Mouse (Mus musculus) liver, embryonic 12.5 days (tissue): ENCODE data around the gene Dct. TPM values are rescaled to one million over a fixed set of nuclear protein-coding genes. Genes with fewer than 3 reads are reported as not detected.

Experiments
- ATAC-seq: fragments of 200-750 bp; cut with Nextera tagmentation; 2 replicates; pipeline ENCODE4 v1.8.0; 2017; ENCODE audit warnings: moderate number of reproducible peaks, mild to moderate bottlenecking, moderate library complexity
- H3K27ac ChIP-seq: fragments of 300-500 bp; sonication (generic); 2 replicates; pipeline ENCODE4 v1.5.1; 2016; ENCODE audit warnings: mild to moderate bottlenecking
- H3K27me3 ChIP-seq: fragments of 300-500 bp; sonication (generic); replicated peaks from 2 replicates; pipeline ENCODE4 v1.6.1; 2016; ENCODE audit warnings: mild to moderate bottlenecking, moderate library complexity
- H3K36me3 ChIP-seq: fragments of 300-500 bp; sonication (generic); 2 replicates; pipeline ENCODE4 v1.6.1; 2016; ENCODE audit warnings: mild to moderate bottlenecking, moderate library complexity
- H3K4me1 ChIP-seq: fragments of 300-500 bp; sonication (generic); 2 replicates; pipeline ENCODE4 v1.6.1; 2016
- H3K4me2 ChIP-seq: fragments of 300-500 bp; sonication (generic); 2 replicates; pipeline ENCODE4 v1.6.1; 2016; ENCODE audit warnings: mild to moderate bottlenecking, moderate library complexity
- H3K4me3 ChIP-seq: fragments of 300-500 bp; sonication (generic); 2 replicates; pipeline ENCODE4 v1.5.1; 2016; ENCODE audit warnings: mild to moderate bottlenecking, moderate library complexity
- H3K9ac ChIP-seq: fragments of 300-500 bp; sonication (generic); 2 replicates; pipeline ENCODE4 v1.6.1; 2016; ENCODE audit warnings: mild to moderate bottlenecking, moderate library complexity
- H3K9me3 ChIP-seq: fragments of 300-500 bp; sonication (generic); replicated peaks from 2 replicates; pipeline ENCODE4 v1.6.1; 2016; ENCODE audit warnings: mild to moderate bottlenecking, moderate library complexity
- WGBS: fragments of 180-500 bp; shearing (Covaris S2); methylation state at CpG from one replicate; pipeline ENCODE4 v1.1.7; 2016; ENCODE audit not compliant: insufficient replicate concordance; 5-methylcytosine and 5-hydroxymethylcytosine counted together
- polyA plus RNA-seq: library from polyadenylated mRNA; unstranded; fragments of >200 nt; fragmentation: Nextera tagmentation; extraction: Ambion mirVana; gene quantifications from 2 replicates; pipeline ENCODE4 v1.2.1, GENCODE M21; 2016

The Dct gene
- 0.45 and 0.67 TPM in 2 replicates for polyA plus RNA-seq

GRCm38 (mm10) chr14:118051975-118052630 is at the start of gene Dct:
Gene Dct (minus strand): TSS chr14:118052244.
- Histone ChIP-seq H3K9ac (no peak within 1 kb of the TSS), H3K4me1 (no peaks in the 10 kb centered on the region), H3K27ac (no peak within 1 kb of the TSS), H3K27me3 (peaks cover 4% of the 10 kb centered on the region; the same call in 1 of the 2 replicates), H3K4me3 (no peak within 1 kb of the TSS), H3K9me3 (no peaks in the 10 kb centered on the region), H3K4me2 (no peak within 1 kb of the TSS), H3K36me3 (no peaks in the 10 kb centered on the region)
- WGBS: 70% methylated on average over 12 of the region's 13 CpGs
- no peak for ATAC-seq

- no peak for ATAC-seq
- H3K9me3 ChIP-seq: no peaks in the 10 kb centered on the region
- no peak overlapping the region for H3K4me3 ChIP-seq
- no peak overlapping the region for H3K4me2 ChIP-seq
- no peak overlapping the region for H3K9ac ChIP-seq
- H3K27ac ChIP-seq: no peak overlapping the region
- peaks cover 18% of the 10 kb centered on the region for H3K4me1 ChIP-seq
- no peaks in the 10 kb centered on the region for H3K27me3 ChIP-seq
- H3K36me3 ChIP-seq: no peaks in the 10 kb centered on the region
- 67% methylated on average over 14 of the region's 14 CpGs for WGBS
These were observed 49.4 kb upstream of the Dct start for GRCm38 (mm10) chr14:118101227-118101990.

- 46% methylated on average over 2 of the region's 2 CpGs for WGBS
These were observed 46.2 kb upstream of the Dct start for GRCm38 (mm10) chr14:118098265-118098664.

GRCm38 (mm10) chr14:118089806-118090392 is 37.9 kb upstream of the Dct start:
- no peaks in the 10 kb centered on the region for H3K9me3 ChIP-seq
- WGBS: 2% methylated on average over 18 of the region's 18 CpGs
- peaks cover 17% of the 10 kb centered on the region for H3K4me1 ChIP-seq
- ATAC-seq: peak; percentile 57
- H3K27me3 ChIP-seq: peaks cover 3% of the 10 kb centered on the region; the same call in 1 of the 2 replicates
- H3K9ac ChIP-seq: peak overlapping the region; percentile 73
- peak overlapping the region; percentile 75 for H3K4me3 ChIP-seq
- H3K36me3 ChIP-seq: no peaks in the 10 kb centered on the region
- peak overlapping the region; percentile 81 for H3K4me2 ChIP-seq
- peak overlapping the region; percentile 46; the same call in 1 of the 2 replicates for H3K27ac ChIP-seq

More at GRCm38 (mm10) chr14:118098265-118098664, 46.2 kb upstream of the Dct start:
- Histone ChIP-seq H3K4me2 (no peak overlapping the region), H3K9ac (no peak overlapping the region), H3K4me1 (peaks cover 18% of the 10 kb centered on the region), H3K27ac (no peak overlapping the region), H3K27me3 (no peaks in the 10 kb centered on the region), H3K4me3 (no peak overlapping the region), H3K9me3 (no peaks in the 10 kb centered on the region), H3K36me3 (no peaks in the 10 kb centered on the region)
- ATAC-seq: 0 out of 2 replicates have a peak, but pooled peaks have one; percentile 44

GRCm38 (mm10) chr14:118089215-118089805 is 37.3 kb upstream of the Dct start:
- H3K4me3 ChIP-seq: peak overlapping the region; percentile 75
- peak; percentile 82 for ATAC-seq
- no peaks in the 10 kb centered on the region for H3K36me3 ChIP-seq
- H3K9me3 ChIP-seq: no peaks in the 10 kb centered on the region
- peak overlapping the region; percentile 73 for H3K9ac ChIP-seq
- under 1% methylated on average over 44 of the region's 44 CpGs for WGBS
- peak overlapping the region; percentile 46; the same call in 1 of the 2 replicates for H3K27ac ChIP-seq
- peaks cover 3% of the 10 kb centered on the region; the same call in 1 of the 2 replicates for H3K27me3 ChIP-seq
- peaks cover 17% of the 10 kb centered on the region for H3K4me1 ChIP-seq
- H3K4me2 ChIP-seq: peak overlapping the region; percentile 81

GRCm38 (mm10) chr14:118088437-118089207 is 36.6 kb upstream of the Dct start:
- Histone ChIP-seq H3K4me1 (peaks cover 17% of the 10 kb centered on the region), H3K9me3 (no peaks in the 10 kb centered on the region), H3K4me3 (peak overlapping the region; percentile 75), H3K27me3 (peaks cover 6% of the 10 kb centered on the region; the same call in 1 of the 2 replicates), H3K36me3 (no peaks in the 10 kb centered on the region), H3K4me2 (peak overlapping the region; percentile 81), H3K9ac (peak overlapping the region; percentile 73), H3K27ac (peak overlapping the region; percentile 46; the same call in 1 of the 2 replicates)
- 14% methylated on average over 22 of the region's 22 CpGs for WGBS
- peak; percentile 74 for ATAC-seq

GRCm38 (mm10) chr14:118086271-118087035 is 34.4 kb upstream of the Dct start:
- ATAC-seq: no peak
- H3K4me2 ChIP-seq: no peak overlapping the region

GRCm38 (mm10) chr14:118083851-118084250 is 31.8 kb upstream of the Dct start:
- no peaks in the 10 kb centered on the region for H3K9me3 ChIP-seq
- ATAC-seq: no peak
- H3K27ac ChIP-seq: no peak overlapping the region
- H3K27me3 ChIP-seq: peaks cover 7% of the 10 kb centered on the region; the same call in 1 of the 2 replicates
- 81% methylated on average over 6 of the region's 6 CpGs for WGBS
- no peak overlapping the region for H3K4me3 ChIP-seq
- no peak overlapping the region for H3K9ac ChIP-seq
- H3K4me2 ChIP-seq: no peak overlapping the region
- no peaks in the 10 kb centered on the region for H3K36me3 ChIP-seq
- H3K4me1 ChIP-seq: peaks cover 7% of the 10 kb centered on the region

More at GRCm38 (mm10) chr14:118086271-118087035, 34.4 kb upstream of the Dct start:
- Histone ChIP-seq H3K9me3 (no peaks in the 10 kb centered on the region), H3K27me3 (peaks cover 5% of the 10 kb centered on the region; the same call in 1 of the 2 replicates), H3K4me3 (no peak overlapping the region), H3K4me1 (peaks cover 17% of the 10 kb centered on the region), H3K27ac (no peak overlapping the region), H3K9ac (no peak overlapping the region), H3K36me3 (no peaks in the 10 kb centered on the region)
- 50% methylated on average over 5 of the region's 5 CpGs for WGBS

GRCm38 (mm10) chr14:118080606-118081005 is 28.6 kb upstream of the Dct start:
- H3K4me2 ChIP-seq: no peak overlapping the region
- H3K27me3 ChIP-seq: peaks cover 7% of the 10 kb centered on the region; the same call in 1 of the 2 replicates
- H3K9ac ChIP-seq: no peak overlapping the region
- no peak overlapping the region for H3K4me3 ChIP-seq
- no peak overlapping the region for H3K27ac ChIP-seq
- ATAC-seq: no peak
- H3K36me3 ChIP-seq: no peaks in the 10 kb centered on the region
- no peaks in the 10 kb centered on the region for H3K9me3 ChIP-seq
- 67% methylated on average over 11 of the region's 11 CpGs for WGBS
- H3K4me1 ChIP-seq: no peaks in the 10 kb centered on the region

- 42% methylated on average over 12 of the region's 12 CpGs for WGBS
- no peak overlapping the region for H3K27ac ChIP-seq
- H3K27me3 ChIP-seq: no peaks in the 10 kb centered on the region; the same call in 1 of the 2 replicates
- no peak overlapping the region for H3K4me2 ChIP-seq
- no peaks in the 10 kb centered on the region for H3K4me1 ChIP-seq
- no peak for ATAC-seq
- H3K9me3 ChIP-seq: no peaks in the 10 kb centered on the region
- H3K36me3 ChIP-seq: no peaks in the 10 kb centered on the region
- no peak overlapping the region for H3K4me3 ChIP-seq
- H3K9ac ChIP-seq: no peak overlapping the region; the same call in 1 of the 2 replicates
These were observed 18.1 kb upstream of the Dct start for GRCm38 (mm10) chr14:118070100-118070499.
